Mouse (Mus musculus) spleen, adult 2 months (tissue): ENCODE data around the gene Tex21. TPM values are rescaled to one million over a fixed set of nuclear protein-coding genes. Genes with fewer than 3 reads are reported as not detected.

Experiments
- DNase-seq, 2 experiments: peaks; one replicate each; pipeline versions ENCODE4 v3.0.0 to v3.0.0-alpha.2; 2012 to 2021; ENCODE audit warnings: low spot score in 2 of 2, low read depth in 1 of 2
- H3K27ac ChIP-seq: fragments of 200-500 bp; 2 replicates; pipeline ENCODE4 v1.5.1; 2012; ENCODE audit warnings: low read length, inconsistent platforms; ENCODE audit not compliant: insufficient read depth
- H3K27me3 ChIP-seq: fragments of 200-500 bp; 2 replicates; pipeline ENCODE4 v1.6.1; 2012; ENCODE audit warnings: mild to moderate bottlenecking, moderate library complexity, low read length, inconsistent platforms; ENCODE audit not compliant: control insufficient read depth, insufficient read depth
- H3K36me3 ChIP-seq: fragments of 200-500 bp; 2 replicates; pipeline ENCODE4 v1.6.1; 2012; ENCODE audit warnings: mild to moderate bottlenecking, low read length, inconsistent platforms; ENCODE audit not compliant: control insufficient read depth, insufficient read depth
- H3K4me1 ChIP-seq: fragments of 200-500 bp; 2 replicates; pipeline ENCODE4 v1.6.1; 2011; ENCODE audit warnings: inconsistent platforms; ENCODE audit not compliant: control insufficient read depth, insufficient read depth, insufficient read length
- H3K4me3 ChIP-seq: fragments of 200-500 bp; 2 replicates; pipeline ENCODE4 v1.5.1; 2011; ENCODE audit warnings: mild to moderate bottlenecking, inconsistent platforms; ENCODE audit not compliant: insufficient read depth, insufficient read length; ENCODE audit errors: extremely low read depth
- CTCF ChIP-seq: fragments of 200-500 bp; IDR thresholded peaks from 2 replicates; pipeline ENCODE4 v1.5.1; 2011; ENCODE audit warnings: mild to moderate bottlenecking, inconsistent platforms; ENCODE audit not compliant: insufficient read depth, insufficient read length, insufficient replicate concordance; ENCODE audit errors: extremely low read depth
- POLR2A ChIP-seq: fragments of 200-500 bp; IDR thresholded peaks from 2 replicates; pipeline ENCODE4 v1.6.1; 2011; ENCODE audit warnings: low read depth, low read length, inconsistent platforms
- WGBS: fragments of 180-500 bp; shearing (Covaris S2); methylation state at CpG from one replicate; pipeline ENCODE4 v1.1.7; 2018; 5-methylcytosine and 5-hydroxymethylcytosine counted together
- polyA plus RNA-seq: library from polyadenylated mRNA; depleted of rRNA; stranded (reverse); fragments of >200 nt; gene quantifications from 2 replicates; pipeline ENCODE4 v1.2.3, GENCODE M21; 2012; rRNA removed

Tex21 gene
- not detected in 2 replicates for polyA plus RNA-seq

GRCm38 (mm10) chr12:76246646-76247045, at the start of gene Tex21:
TSS of gene Tex21 (minus strand) at chr12:76246746.
- no peak within 1 kb of the TSS for H3K4me3 ChIP-seq
- WGBS: 92% methylated on average over 6 of the region's 6 CpGs

GRCm38 (mm10) chr12:76293192-76293591, 46.6 kb upstream of the Tex21 start:
- Histone ChIP-seq H3K27ac (no peak overlapping the region), H3K36me3 (peaks cover 17% of the 10 kb centered on the region), H3K4me1 (no peaks in the 10 kb centered on the region), H3K4me3 (no peak overlapping the region), H3K27me3 (no peaks in the 10 kb centered on the region)
- 68% methylated on average over 7 of the region's 7 CpGs for WGBS
- DNase-seq: peak in 1 of 2 experiments; percentile 43
- TF ChIP-seq POLR2A: no peak
- TF ChIP-seq CTCF: peak; percentile 50; the same call in 1 of the 2 replicates

More at GRCm38 (mm10) chr12:76246646-76247045, at the start of gene Tex21:
- Histone ChIP-seq H3K36me3 (no peaks in the 10 kb centered on the region), H3K27ac (no peak within 1 kb of the TSS), H3K4me1 (no peaks in the 10 kb centered on the region), H3K27me3 (no peaks in the 10 kb centered on the region)
- TF ChIP-seq POLR2A: no peak
- no peak for DNase-seq

- no peaks in the 10 kb centered on the region for H3K4me1 ChIP-seq
- 93% methylated on average over 2 of the region's 2 CpGs for WGBS
- H3K27me3 ChIP-seq: no peaks in the 10 kb centered on the region
- DNase-seq: no peak
- no peak overlapping the region for H3K4me3 ChIP-seq
- TF ChIP-seq POLR2A (no peak), CTCF (peak; percentile 23; the same call in 1 of the 2 replicates)
- H3K27ac ChIP-seq: no peak overlapping the region
- peaks cover 13% of the 10 kb centered on the region for H3K36me3 ChIP-seq
Measured at GRCm38 (mm10) chr12:76290271-76290670, 43.7 kb upstream of the Tex21 start.

DNA sequence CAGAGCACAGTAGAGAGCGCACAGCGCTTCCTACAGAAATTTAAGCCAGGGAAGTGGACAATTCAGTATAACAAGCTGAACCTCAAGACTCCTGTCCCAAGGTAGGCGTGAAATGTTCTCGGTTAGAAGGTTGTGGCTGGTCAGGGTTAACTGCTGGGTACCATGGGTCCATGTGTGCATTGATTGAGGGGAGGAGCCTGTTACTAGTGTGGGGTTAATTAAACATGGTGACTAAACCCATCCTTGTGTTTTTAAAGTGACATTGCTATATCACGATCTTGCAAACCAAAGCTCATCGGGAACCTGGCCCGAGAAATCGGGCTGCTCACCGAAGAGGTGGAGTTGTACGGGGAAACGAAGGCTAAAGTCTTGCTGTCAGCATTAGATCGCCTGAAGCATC, 42.9 kb upstream of the Tex21 start:
- peaks cover 13% of the 10 kb centered on the region for H3K36me3 ChIP-seq
- TF ChIP-seq POLR2A (no peak), CTCF (no peak)
- H3K27ac ChIP-seq: no peak overlapping the region
- no peaks in the 10 kb centered on the region for H3K27me3 ChIP-seq
- H3K4me1 ChIP-seq: no peaks in the 10 kb centered on the region
- DNase-seq: no peak
- WGBS: 94% methylated on average over 12 of the region's 12 CpGs
- H3K4me3 ChIP-seq: no peak overlapping the region

DNA sequence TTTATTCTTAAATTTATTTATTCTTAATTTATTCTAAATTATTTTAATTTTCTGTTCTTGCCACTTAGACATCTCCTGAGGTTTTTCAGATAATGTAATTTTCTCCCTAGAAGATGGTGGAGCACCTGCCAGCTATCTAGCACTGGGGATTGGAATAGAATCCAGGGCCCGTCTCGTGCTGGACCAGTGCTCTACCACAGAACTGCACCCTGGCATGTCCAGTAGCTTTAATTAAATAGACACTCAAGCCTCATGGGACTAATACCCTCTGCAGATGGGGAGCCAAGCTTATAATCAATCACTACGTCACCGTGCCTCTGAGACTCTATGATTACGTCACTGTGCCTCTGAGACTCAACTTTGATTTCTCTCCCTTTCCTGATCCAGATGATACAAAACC, 41.9 kb upstream of the Tex21 start:
- Histone ChIP-seq H3K4me3 (no peak overlapping the region), H3K4me1 (no peaks in the 10 kb centered on the region), H3K27ac (no peak overlapping the region), H3K36me3 (peaks cover 11% of the 10 kb centered on the region), H3K27me3 (no peaks in the 10 kb centered on the region)
- WGBS: 98% methylated on average over 5 of the region's 5 CpGs
- DNase-seq: no peak
- TF ChIP-seq POLR2A (no peak), CTCF (no peak)

DNA sequence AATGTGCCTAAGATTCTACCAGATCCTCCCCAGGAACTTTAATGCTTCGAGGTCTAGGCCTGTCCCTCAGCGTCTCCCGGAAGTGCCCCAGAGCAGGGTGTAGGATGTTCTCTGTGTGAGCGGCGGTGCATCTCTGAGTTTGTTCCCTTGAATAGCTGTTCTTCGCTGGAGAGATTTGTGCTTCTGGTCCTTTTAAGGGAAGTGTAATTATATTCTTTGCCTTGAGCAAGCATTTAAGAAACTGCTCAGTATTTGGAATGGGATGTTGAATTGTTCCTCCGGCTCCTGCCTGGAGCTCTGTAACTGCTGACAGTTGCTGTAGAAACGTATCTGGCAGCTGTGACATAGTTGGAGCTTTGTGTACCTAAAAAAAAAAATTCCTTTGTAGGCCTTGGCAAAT, 41.4 kb upstream of the Tex21 start:
- peaks cover 12% of the 10 kb centered on the region for H3K36me3 ChIP-seq
- H3K4me1 ChIP-seq: no peaks in the 10 kb centered on the region
- no peak for DNase-seq
- 93% methylated on average over 8 of the region's 8 CpGs for WGBS
- H3K4me3 ChIP-seq: no peak overlapping the region
- H3K27me3 ChIP-seq: no peaks in the 10 kb centered on the region
- no peak overlapping the region for H3K27ac ChIP-seq
- TF ChIP-seq POLR2A: no peak
- no peak for TF ChIP-seq CTCF

- 91% methylated on average over 6 of the region's 6 CpGs for WGBS
- peaks cover 6% of the 10 kb centered on the region for H3K36me3 ChIP-seq
- TF ChIP-seq POLR2A (no peak), CTCF (no peak)
- DNase-seq: no peak
- H3K4me3 ChIP-seq: no peak overlapping the region
- H3K4me1 ChIP-seq: no peaks in the 10 kb centered on the region
- no peak overlapping the region for H3K27ac ChIP-seq
- no peaks in the 10 kb centered on the region for H3K27me3 ChIP-seq
Measured at GRCm38 (mm10) chr12:76285418-76285817, 38.9 kb upstream of the Tex21 start.
